Mouse (Mus musculus) retina, embryonic 14.5 days (tissue): ENCODE results near the gene Ugt1a6b.
"Not testable (repeated sequence)": the region's sequence is repeated elsewhere in the genome, so short reads cannot be mapped to it uniquely, and the experiment has no call there.

Experiments used
- DNase-seq: peaks from one replicate; pipeline ENCODE4 v3.0.0-alpha.2; 2015; ENCODE audit warnings: low spot score

The Ugt1a6b gene

GRCm38 (mm10) chr1:88224029-88224776 is 121.2 kb downstream of the Ugt1a6b start:
- no peak for DNase-seq

- DNase-seq: not testable (repeated sequence)
Measured at GRCm38 (mm10) chr1:88225301-88225700, 122.2 kb downstream of the Ugt1a6b start.

GRCm38 (mm10) chr1:88225741-88226140 is 122.7 kb downstream of the Ugt1a6b start:
- DNase-seq: no peak

- DNase-seq: no peak
Measured at GRCm38 (mm10) chr1:88226670-88227379, 123.8 kb downstream of the Ugt1a6b start, which contains the start of gene Mroh2a. Gene Mroh2a (plus strand): TSS chr1:88226986.

- DNase-seq: no peak
Measured at GRCm38 (mm10) chr1:88227482-88227881, 124.4 kb downstream of the Ugt1a6b start.

GRCm38 (mm10) chr1:88228121-88228520 is 125.1 kb downstream of the Ugt1a6b start:
- DNase-seq: no peak

- no peak for DNase-seq
Measured at GRCm38 (mm10) chr1:88229566-88229965, 126.5 kb downstream of the Ugt1a6b start.

- no peak for DNase-seq
Measured at GRCm38 (mm10) chr1:88229986-88230385, 126.9 kb downstream of the Ugt1a6b start.

GRCm38 (mm10) chr1:88230421-88230820 is 127.4 kb downstream of the Ugt1a6b start:
- no peak for DNase-seq

GRCm38 (mm10) chr1:88230981-88231802 is 128.1 kb downstream of the Ugt1a6b start:
- no peak for DNase-seq

- no peak for DNase-seq
Measured at GRCm38 (mm10) chr1:88231803-88232499, 128.9 kb downstream of the Ugt1a6b start.

GRCm38 (mm10) chr1:88232664-88233380 is 129.8 kb downstream of the Ugt1a6b start:
- DNase-seq: no peak

- no peak for DNase-seq
Measured at GRCm38 (mm10) chr1:88233421-88234247, 130.6 kb downstream of the Ugt1a6b start.

GRCm38 (mm10) chr1:88234248-88234610 is 131.2 kb downstream of the Ugt1a6b start:
- no peak for DNase-seq

- DNase-seq: no peak
Measured at GRCm38 (mm10) chr1:88234646-88235045, 131.6 kb downstream of the Ugt1a6b start.

GRCm38 (mm10) chr1:88235046-88235893 is 132.2 kb downstream of the Ugt1a6b start:
- no peak for DNase-seq

- no peak for DNase-seq
Measured at GRCm38 (mm10) chr1:88235894-88236415, 132.9 kb downstream of the Ugt1a6b start.

GRCm38 (mm10) chr1:88237311-88237710 is 134.3 kb downstream of the Ugt1a6b start:
- no peak for DNase-seq

- no peak for DNase-seq
Measured at GRCm38 (mm10) chr1:88238771-88239170, 135.7 kb downstream of the Ugt1a6b start.
